Mouse (Mus musculus) kidney, embryonic 15.5 days (tissue): ENCODE measurements around the gene Il1rl2. TPM values are rescaled to one million over a fixed set of nuclear protein-coding genes. Genes with fewer than 3 reads are reported as not detected.
A peak's percentile ranks its signal among the peaks of the same experiment; 100 is the strongest.

Experiments used
- ATAC-seq: fragments of 200-750 bp; cut with Nextera tagmentation; replicated peaks from 2 replicates; pipeline ENCODE4 v1.8.0; 2017; ENCODE audit warnings: moderate TSS enrichment; ENCODE audit not compliant: low FRiP score
- H3K27ac ChIP-seq: fragments of 300-500 bp; sonication (generic); 2 replicates; pipeline ENCODE4 v1.5.1; 2015; ENCODE audit warnings: mild to moderate bottlenecking, inconsistent platforms
- H3K27me3 ChIP-seq: fragments of 300-500 bp; sonication (generic); 2 replicates; pipeline ENCODE4 v1.6.1; 2015; ENCODE audit warnings: inconsistent platforms
- H3K36me3 ChIP-seq: fragments of 300-500 bp; sonication (generic); 2 replicates; pipeline ENCODE4 v1.6.1; 2015; ENCODE audit warnings: inconsistent platforms
- H3K4me1 ChIP-seq: fragments of 300-500 bp; sonication (generic); 2 replicates; pipeline ENCODE4 v1.6.1; 2015; ENCODE audit warnings: inconsistent platforms
- H3K4me2 ChIP-seq: fragments of 300-500 bp; sonication (generic); 2 replicates; pipeline ENCODE4 v1.6.1; 2015; ENCODE audit warnings: moderate library complexity, mild to moderate bottlenecking, inconsistent platforms
- H3K4me3 ChIP-seq: fragments of 300-500 bp; sonication (generic); replicated peaks from 2 replicates; pipeline ENCODE4 v1.5.1; 2015; ENCODE audit warnings: mild to moderate bottlenecking, inconsistent platforms
- H3K9ac ChIP-seq: fragments of 300-500 bp; sonication (generic); 2 replicates; pipeline ENCODE4 v1.6.1; 2015; ENCODE audit warnings: mild to moderate bottlenecking, inconsistent platforms
- H3K9me3 ChIP-seq: fragments of 300-500 bp; sonication (generic); replicated peaks from 2 replicates; pipeline ENCODE4 v1.6.1; 2016; ENCODE audit warnings: inconsistent platforms
- WGBS: fragments of 180-500 bp; shearing (Covaris S2); methylation state at CpG from one replicate; pipeline ENCODE4 v1.1.7; 2015; ENCODE audit warnings: mixed read lengths; 5-methylcytosine and 5-hydroxymethylcytosine counted together
- polyA plus RNA-seq: library from polyadenylated mRNA; unstranded; fragments of >200 nt; fragmentation: Nextera tagmentation; extraction: Ambion mirVana; gene quantifications from 2 replicates; pipeline ENCODE4 v1.2.1, GENCODE M21; 2015

Gene Il1rl2
- polyA plus RNA-seq, 1 experiment from 2014 or later: 8.8 TPM

DNA sequence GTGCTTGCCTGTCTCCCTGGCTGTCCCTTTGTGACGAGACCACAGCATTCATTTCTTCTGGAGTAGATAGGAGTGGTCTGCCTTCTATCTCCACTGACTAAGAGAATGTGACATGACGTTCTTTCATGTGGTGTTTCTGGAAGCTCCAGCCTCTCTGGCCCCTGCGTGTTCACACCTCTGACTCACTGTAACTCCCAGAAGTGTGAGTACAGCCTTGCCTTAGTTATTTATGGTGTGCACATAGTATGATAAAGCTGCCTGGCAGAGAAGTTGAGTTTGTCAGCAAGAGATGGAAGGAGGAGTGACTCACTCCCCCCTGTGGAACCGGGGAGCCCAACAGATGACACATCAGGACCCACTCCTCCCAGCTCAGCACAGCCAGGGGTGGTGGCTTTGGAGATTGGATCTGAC lies 34.4 kb downstream of the Il1rl2 start:
- H3K27me3 ChIP-seq: no peaks in the 10 kb centered on the region
- H3K4me2 ChIP-seq: no peak overlapping the region
- 66% methylated on average over 4 of the region's 4 CpGs for WGBS
- peaks cover 6% of the 10 kb centered on the region; the same call in 1 of the 2 replicates for H3K4me1 ChIP-seq
- ATAC-seq: 0 out of 2 replicates have a peak, but pooled peaks have one; percentile 49
- H3K4me3 ChIP-seq: no peak overlapping the region
- no peak overlapping the region for H3K27ac ChIP-seq
- no peak overlapping the region for H3K9ac ChIP-seq
- H3K9me3 ChIP-seq: no peaks in the 10 kb centered on the region
- no peaks in the 10 kb centered on the region for H3K36me3 ChIP-seq

GRCm38 (mm10) chr1:40359731-40360130 lies 35.3 kb downstream of the Il1rl2 start:
- Histone ChIP-seq H3K4me2 (no peak overlapping the region), H3K9me3 (no peaks in the 10 kb centered on the region), H3K9ac (no peak overlapping the region), H3K36me3 (no peaks in the 10 kb centered on the region), H3K27me3 (no peaks in the 10 kb centered on the region), H3K27ac (no peak overlapping the region), H3K4me3 (no peak overlapping the region), H3K4me1 (peaks cover 6% of the 10 kb centered on the region; the same call in 1 of the 2 replicates)
- ATAC-seq: no peak
- WGBS: 44% methylated on average over 2 of the region's 2 CpGs

DNA sequence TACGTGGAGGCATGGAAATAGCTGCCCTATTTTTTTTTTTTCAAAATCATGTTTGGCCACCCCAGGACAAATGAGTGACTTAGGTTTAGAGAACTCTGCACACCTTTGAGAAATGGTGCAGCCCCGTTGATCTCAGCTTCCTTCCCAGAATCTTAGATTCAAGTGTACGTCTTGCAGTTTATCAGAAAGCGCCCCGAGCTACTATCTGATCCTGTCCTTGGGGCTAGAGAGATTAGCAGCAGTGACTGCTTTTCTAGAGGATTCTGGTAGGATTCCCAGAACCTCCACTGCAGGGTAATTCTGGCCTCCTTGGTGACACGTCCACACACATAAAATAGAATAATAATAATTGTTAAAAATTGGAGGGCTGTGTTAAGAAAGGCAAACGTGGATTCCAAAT lies 36.6 kb downstream of the Il1rl2 start:
- Histone ChIP-seq H3K27ac (no peak overlapping the region), H3K9ac (no peak overlapping the region), H3K4me2 (no peak overlapping the region), H3K4me1 (peaks cover 6% of the 10 kb centered on the region; the same call in 1 of the 2 replicates), H3K4me3 (no peak overlapping the region), H3K27me3 (no peaks in the 10 kb centered on the region), H3K9me3 (no peaks in the 10 kb centered on the region), H3K36me3 (no peaks in the 10 kb centered on the region)
- WGBS: 88% methylated on average over 7 of the region's 7 CpGs
- ATAC-seq: no peak

DNA sequence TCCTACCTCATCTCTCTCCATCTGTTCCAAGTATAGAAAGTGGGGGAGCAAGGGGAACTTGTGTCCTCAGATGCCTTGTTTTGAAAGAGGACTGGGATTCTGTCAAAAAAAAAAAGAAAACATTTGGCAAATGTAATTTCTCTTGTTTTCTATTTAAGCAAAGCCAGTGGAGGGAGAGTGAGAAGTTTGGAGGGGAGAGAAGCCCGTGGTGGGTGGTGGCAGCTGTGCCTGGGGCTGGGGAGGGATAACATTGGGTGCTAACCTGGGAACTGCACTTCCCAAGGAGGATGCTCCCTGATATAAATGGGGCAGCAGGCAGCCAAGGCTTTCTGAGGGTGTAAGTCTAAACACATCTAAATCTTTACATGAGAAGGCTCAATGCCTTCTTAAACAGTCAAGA lies 37.2 kb downstream of the Il1rl2 start:
- Histone ChIP-seq H3K27ac (no peak overlapping the region), H3K4me3 (no peak overlapping the region), H3K4me1 (peaks cover 6% of the 10 kb centered on the region; the same call in 1 of the 2 replicates), H3K36me3 (no peaks in the 10 kb centered on the region), H3K9ac (no peak overlapping the region), H3K4me2 (no peak overlapping the region), H3K27me3 (no peaks in the 10 kb centered on the region), H3K9me3 (no peaks in the 10 kb centered on the region)
- ATAC-seq: no peak
- 85% methylated on average over 1 of the region's 1 CpGs for WGBS

DNA sequence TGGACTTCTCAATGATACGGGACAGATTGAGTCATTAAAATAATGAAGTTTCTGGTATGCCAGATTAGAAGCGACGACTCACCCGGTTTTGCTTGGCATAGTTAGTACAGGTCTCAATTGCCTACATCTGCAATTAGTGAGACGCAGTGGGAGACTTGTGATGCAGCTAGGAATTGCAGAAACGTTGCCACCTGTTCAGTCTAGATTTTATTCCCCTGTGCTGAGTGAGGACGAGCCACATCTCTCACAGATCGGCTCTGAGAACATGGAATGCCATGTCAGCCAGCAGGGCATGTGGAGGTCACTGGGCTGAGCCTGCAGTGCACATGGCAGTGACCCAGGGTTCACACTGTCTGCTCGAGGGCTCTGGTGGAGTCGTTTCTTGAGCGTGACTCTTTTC lies 38.4 kb downstream of the Il1rl2 start:
- ATAC-seq: no peak
- Histone ChIP-seq H3K27me3 (no peaks in the 10 kb centered on the region), H3K36me3 (no peaks in the 10 kb centered on the region), H3K4me1 (peaks cover 3% of the 10 kb centered on the region; the same call in 1 of the 2 replicates), H3K9ac (no peak overlapping the region), H3K4me3 (no peak overlapping the region), H3K27ac (no peak overlapping the region), H3K9me3 (no peaks in the 10 kb centered on the region), H3K4me2 (no peak overlapping the region)
- 68% methylated on average over 11 of the region's 11 CpGs for WGBS

- 71% methylated on average over 3 of the region's 3 CpGs for WGBS
These were observed 48.5 kb downstream of the Il1rl2 start for GRCm38 (mm10) chr1:40372951-40373350.

DNA sequence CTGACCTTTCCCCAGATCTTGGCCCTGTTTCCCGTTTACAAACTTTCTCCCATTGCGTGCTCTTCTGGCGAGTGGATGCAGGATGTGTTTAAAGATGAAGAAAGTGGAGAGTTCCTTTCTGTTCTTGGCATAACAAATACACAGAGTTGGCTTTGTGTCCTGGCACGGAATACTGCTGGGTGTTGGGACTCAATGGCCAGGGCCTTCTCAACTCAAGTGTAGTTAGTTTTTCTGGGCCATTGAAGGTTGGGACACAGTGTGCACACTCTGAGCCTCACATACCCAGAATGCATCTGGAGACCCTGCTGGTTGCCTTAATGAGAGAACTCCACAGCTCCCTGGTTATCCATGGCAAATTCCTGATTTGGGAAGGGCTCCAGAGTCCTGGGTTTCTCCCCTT lies 50.7 kb downstream of the Il1rl2 start:
- no peaks in the 10 kb centered on the region for H3K27me3 ChIP-seq
- H3K9ac ChIP-seq: no peak overlapping the region
- 92% methylated on average over 4 of the region's 4 CpGs for WGBS
- H3K36me3 ChIP-seq: no peaks in the 10 kb centered on the region
- ATAC-seq: no peak
- H3K4me3 ChIP-seq: no peak overlapping the region
- H3K4me2 ChIP-seq: no peak overlapping the region
- H3K27ac ChIP-seq: no peak overlapping the region
- no peaks in the 10 kb centered on the region for H3K4me1 ChIP-seq
- no peaks in the 10 kb centered on the region for H3K9me3 ChIP-seq

More at GRCm38 (mm10) chr1:40372951-40373350, 48.5 kb downstream of the Il1rl2 start:
- Histone ChIP-seq H3K27me3 (no peaks in the 10 kb centered on the region), H3K4me3 (no peak overlapping the region), H3K4me1 (no peaks in the 10 kb centered on the region), H3K9me3 (no peaks in the 10 kb centered on the region), H3K27ac (no peak overlapping the region), H3K36me3 (no peaks in the 10 kb centered on the region), H3K4me2 (no peak overlapping the region), H3K9ac (no peak overlapping the region)
- ATAC-seq: no peak

DNA sequence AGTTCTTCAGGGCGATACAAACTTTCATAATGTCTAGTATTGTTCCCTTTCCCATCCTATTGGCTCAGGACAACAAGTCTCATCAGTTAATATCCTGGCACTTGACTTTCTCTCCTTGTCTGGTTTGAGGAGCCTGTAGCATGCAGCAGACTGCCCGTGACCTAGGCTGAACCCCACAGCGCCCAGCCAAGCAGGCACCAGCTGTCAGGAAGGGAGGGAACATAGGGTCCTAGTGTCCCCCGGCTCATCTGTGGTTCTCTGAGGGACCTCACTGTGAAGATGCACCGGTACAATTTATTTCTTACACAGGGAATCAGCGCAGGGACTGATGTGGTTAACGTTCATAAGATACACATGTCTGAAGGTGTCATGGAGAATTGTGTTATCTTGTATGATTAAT lies 52.3 kb downstream of the Il1rl2 start:
- H3K27me3 ChIP-seq: no peaks in the 10 kb centered on the region
- 56% methylated on average over 7 of the region's 7 CpGs for WGBS
- no peaks in the 10 kb centered on the region for H3K9me3 ChIP-seq
- 0 out of 2 replicates have a peak, but pooled peaks have one; percentile 36 for ATAC-seq
- no peaks in the 10 kb centered on the region for H3K36me3 ChIP-seq
- no peak overlapping the region for H3K9ac ChIP-seq
- H3K4me2 ChIP-seq: no peak overlapping the region
- H3K27ac ChIP-seq: no peak overlapping the region
- H3K4me3 ChIP-seq: no peak overlapping the region
- no peaks in the 10 kb centered on the region for H3K4me1 ChIP-seq

GRCm38 (mm10) chr1:40378794-40379193 lies 54.4 kb downstream of the Il1rl2 start:
- H3K27me3 ChIP-seq: no peaks in the 10 kb centered on the region
- no peak overlapping the region for H3K4me3 ChIP-seq
- no peak for ATAC-seq
- no peak overlapping the region for H3K4me2 ChIP-seq
- no peak overlapping the region for H3K27ac ChIP-seq
- WGBS: 14% methylated on average over 8 of the region's 8 CpGs
- H3K9me3 ChIP-seq: no peaks in the 10 kb centered on the region
- H3K36me3 ChIP-seq: no peaks in the 10 kb centered on the region
- no peak overlapping the region for H3K9ac ChIP-seq
- no peaks in the 10 kb centered on the region for H3K4me1 ChIP-seq

DNA sequence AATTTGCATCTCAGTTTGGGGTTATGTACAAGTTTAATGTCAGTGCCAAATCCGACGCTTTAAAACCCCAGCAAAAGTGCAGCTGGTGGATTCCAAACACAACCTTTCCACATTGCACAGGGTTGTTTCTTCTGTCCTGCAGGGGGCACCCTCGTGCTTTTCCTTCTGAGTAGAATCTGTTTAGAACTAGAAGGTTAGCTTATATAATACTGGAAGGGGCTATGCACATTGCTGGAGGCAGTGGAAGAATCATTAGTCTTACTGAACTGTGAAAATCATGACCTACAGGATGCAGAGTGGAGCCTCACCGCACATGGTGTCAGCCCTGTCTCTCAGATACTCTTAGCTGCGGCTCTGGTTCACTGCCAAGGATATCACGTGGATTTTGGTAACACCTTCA lies 55.7 kb downstream of the Il1rl2 start:
- Histone ChIP-seq H3K27ac (no peak overlapping the region), H3K27me3 (no peaks in the 10 kb centered on the region), H3K4me2 (no peak overlapping the region), H3K4me1 (no peaks in the 10 kb centered on the region), H3K9ac (no peak overlapping the region), H3K9me3 (no peaks in the 10 kb centered on the region), H3K36me3 (no peaks in the 10 kb centered on the region), H3K4me3 (no peak overlapping the region)
- ATAC-seq: no peak
- 53% methylated on average over 6 of the region's 6 CpGs for WGBS

DNA sequence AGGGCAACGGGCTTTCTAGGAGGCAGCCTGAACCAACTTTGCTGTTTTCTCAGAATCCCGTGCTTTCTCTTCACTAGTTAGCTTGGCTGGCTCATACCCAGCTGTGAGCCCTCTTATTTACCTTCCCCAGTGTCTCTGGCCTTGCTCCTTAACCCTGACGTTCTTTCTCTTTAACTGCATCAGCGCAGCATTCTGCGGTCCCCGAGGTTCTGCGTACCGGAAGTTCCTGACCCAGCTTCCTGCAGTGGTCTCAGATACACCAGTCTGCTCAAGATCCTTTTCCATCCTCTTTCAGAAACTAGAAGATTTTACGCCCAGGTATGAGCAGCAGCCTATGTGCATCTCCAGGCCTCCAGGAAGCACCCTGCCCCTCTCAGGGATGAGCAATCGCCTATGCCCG lies 56.6 kb downstream of the Il1rl2 start:
- no peaks in the 10 kb centered on the region for H3K9me3 ChIP-seq
- H3K9ac ChIP-seq: no peak overlapping the region
- no peaks in the 10 kb centered on the region for H3K4me1 ChIP-seq
- H3K36me3 ChIP-seq: no peaks in the 10 kb centered on the region
- no peaks in the 10 kb centered on the region for H3K27me3 ChIP-seq
- H3K27ac ChIP-seq: no peak overlapping the region
- 85% methylated on average over 11 of the region's 11 CpGs for WGBS
- no peak overlapping the region for H3K4me2 ChIP-seq
- H3K4me3 ChIP-seq: no peak overlapping the region
- ATAC-seq: no peak

DNA sequence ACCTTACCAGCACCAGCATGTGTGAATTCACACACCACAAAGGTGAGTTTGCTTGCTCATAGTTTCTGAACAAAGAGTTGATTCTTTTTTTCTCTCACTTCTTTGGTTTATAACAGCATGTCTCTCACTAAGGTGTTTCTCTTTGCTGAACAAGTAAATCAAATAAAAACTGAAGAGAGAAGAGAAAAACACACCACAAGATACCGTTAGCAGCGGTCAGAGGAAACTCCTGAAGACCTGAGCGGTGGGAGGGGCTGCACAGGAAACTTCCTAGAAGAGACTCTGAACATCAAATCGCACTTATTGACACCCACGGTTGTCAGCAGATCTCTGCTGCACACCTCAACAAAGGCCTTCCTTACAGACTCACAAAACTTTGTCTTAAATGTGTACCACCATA lies 58.4 kb downstream of the Il1rl2 start:
- H3K27me3 ChIP-seq: no peaks in the 10 kb centered on the region
- H3K4me3 ChIP-seq: no peak overlapping the region
- ATAC-seq: no peak
- H3K9ac ChIP-seq: no peak overlapping the region
- H3K4me2 ChIP-seq: no peak overlapping the region
- no peaks in the 10 kb centered on the region for H3K9me3 ChIP-seq
- WGBS: 86% methylated on average over 5 of the region's 5 CpGs
- H3K4me1 ChIP-seq: no peaks in the 10 kb centered on the region
- no peaks in the 10 kb centered on the region for H3K36me3 ChIP-seq
- no peak overlapping the region for H3K27ac ChIP-seq

- no peaks in the 10 kb centered on the region for H3K27me3 ChIP-seq
- H3K36me3 ChIP-seq: no peaks in the 10 kb centered on the region
- H3K27ac ChIP-seq: no peak overlapping the region
- WGBS: 90% methylated on average over 8 of the region's 8 CpGs
- ATAC-seq: no peak
- no peak overlapping the region for H3K9ac ChIP-seq
- no peak overlapping the region for H3K4me3 ChIP-seq
- H3K4me2 ChIP-seq: no peak overlapping the region
- no peaks in the 10 kb centered on the region for H3K9me3 ChIP-seq
- H3K4me1 ChIP-seq: no peaks in the 10 kb centered on the region
These were observed 60.6 kb downstream of the Il1rl2 start for GRCm38 (mm10) chr1:40384931-40385545.
